Mouse (Mus musculus): ENCODE data around the gene Sp1. TPM values are rescaled to one million over a fixed set of nuclear protein-coding genes. Genes with fewer than 3 reads are reported as not detected.
A peak's percentile ranks its signal among the peaks of the same experiment; 100 is the strongest.

The Sp1 gene
- total RNA-seq, 2 experiments from 2014 or later, result 23.1 to 26.4 TPM

DNA sequence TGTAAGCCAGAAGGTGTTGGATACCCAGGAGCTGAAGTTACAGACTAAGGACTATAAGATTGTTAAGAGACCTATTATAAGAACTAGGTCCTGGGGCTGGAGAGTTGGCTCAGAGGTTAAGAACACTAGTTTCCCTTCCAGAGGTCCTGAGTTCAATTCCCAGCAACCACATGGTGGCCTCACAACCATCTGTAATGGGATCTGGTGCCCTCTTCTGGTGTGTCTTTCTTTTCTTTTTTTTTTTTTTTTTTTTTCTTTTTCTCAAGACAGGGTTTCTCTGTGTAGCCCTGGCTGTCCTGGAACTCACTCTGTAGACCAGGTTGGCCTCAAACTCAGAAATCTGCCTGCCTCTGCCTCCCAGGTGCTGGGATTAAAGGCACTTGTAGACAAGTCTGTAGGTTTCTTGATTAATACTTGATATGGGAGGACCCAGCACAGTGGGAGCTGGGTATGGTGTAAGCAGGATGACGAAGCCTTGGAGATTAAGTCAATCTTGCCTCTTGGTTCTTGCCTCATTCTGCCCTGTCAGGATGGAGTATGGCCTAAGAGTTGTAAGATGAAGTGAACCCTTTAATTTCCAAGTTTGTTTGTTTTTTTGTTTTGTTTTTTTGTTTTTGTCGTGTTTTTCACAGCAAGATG lies 17.8 kb downstream of the Sp1 start:
- no peak for DNase-seq (ENCODE audit: extremely low spot score in 1 of 2, low spot score in 2 of 2)
- intact Hi-C loops (cut with DNase I), result no loop called here

DNA sequence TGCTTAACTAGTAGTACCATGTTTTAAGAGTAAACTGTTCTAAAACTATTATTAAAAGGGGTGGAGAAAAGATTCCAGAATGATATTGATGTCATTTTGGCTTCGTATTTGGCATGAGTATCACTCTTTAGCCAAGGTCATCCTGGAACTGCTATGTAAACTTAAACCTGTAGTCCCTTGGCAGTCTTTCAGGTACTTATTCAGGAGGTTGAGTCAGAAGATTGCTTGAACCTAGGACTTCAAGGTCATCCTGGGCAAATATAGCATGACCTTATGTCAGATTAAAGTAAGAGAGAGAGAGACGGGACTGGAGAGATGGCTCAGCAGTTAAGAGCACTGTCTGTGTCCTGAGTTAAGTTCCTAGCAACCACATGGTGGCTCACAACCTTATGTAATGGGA lies 18.7 kb downstream of the Sp1 start:
- intact Hi-C loops (cut with DNase I), result no loop called here
- no peak for DNase-seq (ENCODE audit: extremely low spot score in 1 of 2, low spot score in 2 of 2)

DNA sequence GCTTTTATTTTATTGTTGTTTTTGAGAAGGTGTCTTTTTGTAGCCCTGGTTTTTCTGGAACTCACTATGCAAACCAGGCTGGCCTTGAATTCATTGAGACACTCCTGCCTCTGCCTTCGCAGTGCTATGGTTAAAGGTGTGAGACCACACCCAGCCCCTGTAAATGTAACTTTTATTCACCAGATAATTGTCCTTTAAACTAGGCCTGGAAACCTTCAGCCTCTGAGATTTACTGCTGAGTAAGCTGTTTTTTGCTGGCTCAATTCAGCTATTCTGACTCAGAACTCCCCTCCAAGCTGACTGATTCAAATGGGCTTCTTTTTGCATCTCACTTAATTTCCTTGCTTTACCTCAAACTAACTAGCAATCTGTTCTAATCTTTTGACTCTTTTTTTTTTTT lies 21.0 kb downstream of the Sp1 start:
- intact Hi-C loops (cut with DNase I), result no loop called here
- DNase-seq (ENCODE audit: extremely low spot score in 1 of 2, low spot score in 2 of 2), result no peak

- intact Hi-C loops (cut with DNase I), result no loop called here
- no peak for DNase-seq (ENCODE audit: extremely low spot score in 1 of 2, low spot score in 2 of 2)
Observed at GRCm38 (mm10) chr15:102432046-102432445, 26.1 kb downstream of the Sp1 start.

GRCm38 (mm10) chr15:102433173-102433572 lies 27.2 kb downstream of the Sp1 start:
- no peak for DNase-seq (ENCODE audit: extremely low spot score in 1 of 2, low spot score in 2 of 2)

GRCm38 (mm10) chr15:102442490-102442889 lies 36.5 kb downstream of the Sp1 start:
- intact Hi-C loops (cut with DNase I), result loop anchor here (5.0 kb wide), 1 partner anchor 60 kb away; no protein-coding TSS in a partner anchor
- peak; percentile 67 to 77 for DNase-seq (ENCODE audit: extremely low spot score in 1 of 2, low spot score in 2 of 2)

More at GRCm38 (mm10) chr15:102433173-102433572, 27.2 kb downstream of the Sp1 start:
- intact Hi-C loops (cut with DNase I), result no loop called here

DNA sequence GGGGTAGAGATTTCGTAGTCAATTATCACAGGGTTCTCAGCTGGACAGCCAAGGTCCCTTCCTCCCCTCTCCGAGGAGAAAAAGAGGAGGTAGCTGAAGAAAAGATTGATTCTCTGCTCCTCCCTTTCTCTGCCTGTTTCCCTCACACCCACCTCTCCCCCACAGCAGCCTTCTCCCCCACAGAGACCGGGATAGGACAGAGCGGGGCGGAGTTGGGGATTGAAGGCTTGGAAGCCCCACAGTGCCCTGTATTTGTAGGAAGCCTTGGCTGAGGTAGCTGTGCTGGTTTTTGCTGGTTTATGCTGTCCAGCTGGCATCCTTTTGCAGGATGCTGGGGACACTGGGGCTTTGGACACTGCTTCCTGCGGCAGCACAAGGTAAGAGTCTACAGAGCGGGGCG lies 39.2 kb downstream of the Sp1 start, which contains the start of gene Amhr2:
Gene Amhr2 (plus strand): TSS at position 222 of the 400 bp plus-strand sequence.
- intact Hi-C loops (cut with DNase I), result no loop called here
- no peak for DNase-seq (ENCODE audit: extremely low spot score in 1 of 2, low spot score in 2 of 2)

- DNase-seq (ENCODE audit: extremely low spot score in 1 of 2, low spot score in 2 of 2), result no peak
- intact Hi-C loops (cut with DNase I), result no loop called here
Observed at GRCm38 (mm10) chr15:102446448-102446847, 40.5 kb downstream of the Sp1 start.

DNA sequence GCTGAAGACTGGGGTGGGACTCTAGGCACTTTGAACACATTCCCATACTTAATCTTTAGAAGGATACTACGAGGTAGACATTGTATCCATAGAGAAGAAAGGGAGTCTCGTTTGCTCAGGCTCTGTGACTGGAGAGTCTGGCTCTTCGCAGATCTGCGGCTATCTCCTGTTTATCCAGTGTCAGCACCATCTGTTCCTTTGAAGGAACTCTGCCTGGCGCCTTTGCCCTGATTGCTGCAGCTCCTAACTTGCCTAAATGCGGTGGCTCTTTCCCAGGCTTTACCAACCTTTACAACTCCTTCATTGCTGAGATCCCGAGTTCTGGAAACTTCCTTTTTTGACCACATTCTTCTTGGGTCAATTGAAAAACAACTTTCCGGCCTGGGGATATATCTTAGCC lies 43.4 kb downstream of the Sp1 start:
- intact Hi-C loops (cut with DNase I), result no loop called here
- no peak for DNase-seq (ENCODE audit: extremely low spot score in 1 of 2, low spot score in 2 of 2)

DNA sequence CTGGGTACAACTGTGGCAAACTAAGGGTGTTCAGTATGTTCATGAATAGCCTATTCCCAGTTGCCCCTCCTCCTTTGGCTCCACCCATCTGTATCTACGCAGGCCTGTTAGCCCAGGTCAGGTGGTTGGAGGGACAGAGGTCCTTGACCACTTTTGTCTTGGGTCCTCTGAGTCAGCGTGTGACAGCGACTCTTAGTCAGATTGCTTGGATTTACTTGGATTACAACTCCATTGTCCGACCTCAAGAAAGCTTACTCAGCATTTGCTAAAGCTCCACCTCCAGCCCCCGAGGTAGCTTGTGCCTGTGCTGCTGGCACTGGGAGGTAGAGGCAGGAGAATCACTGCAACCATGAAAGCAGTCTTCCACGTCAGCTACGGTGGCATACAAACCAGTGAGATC lies 45.0 kb downstream of the Sp1 start:
- no peak for DNase-seq (ENCODE audit: extremely low spot score in 1 of 2, low spot score in 2 of 2)
- intact Hi-C loops (cut with DNase I), result no loop called here

- intact Hi-C loops (cut with DNase I), result no loop called here
- no peak for DNase-seq (ENCODE audit: extremely low spot score in 1 of 2, low spot score in 2 of 2)
Observed at GRCm38 (mm10) chr15:102451666-102452430, 45.9 kb downstream of the Sp1 start.

DNA sequence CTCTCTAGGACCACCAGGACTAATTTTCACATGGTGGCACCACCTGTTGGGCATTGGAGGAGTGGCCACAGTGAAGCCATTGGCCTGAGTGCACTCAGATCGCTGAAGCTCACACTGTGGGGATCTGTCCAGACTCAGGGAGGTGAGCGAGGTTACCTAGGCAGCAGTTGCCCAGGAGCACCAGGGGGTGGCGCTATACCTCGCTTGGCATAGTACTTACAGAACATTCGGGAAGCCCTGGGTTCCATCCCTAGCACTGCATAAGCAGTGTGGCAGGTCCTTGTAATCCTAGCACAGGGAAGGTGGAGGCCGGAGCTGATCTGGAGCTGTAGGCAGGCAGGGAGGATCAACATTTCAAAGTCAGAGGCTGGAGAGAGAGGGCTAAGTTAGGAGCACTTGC lies 50.0 kb downstream of the Sp1 start:
- intact Hi-C loops (cut with DNase I), result no loop called here
- no peak for DNase-seq (ENCODE audit: extremely low spot score in 1 of 2, low spot score in 2 of 2)

DNA sequence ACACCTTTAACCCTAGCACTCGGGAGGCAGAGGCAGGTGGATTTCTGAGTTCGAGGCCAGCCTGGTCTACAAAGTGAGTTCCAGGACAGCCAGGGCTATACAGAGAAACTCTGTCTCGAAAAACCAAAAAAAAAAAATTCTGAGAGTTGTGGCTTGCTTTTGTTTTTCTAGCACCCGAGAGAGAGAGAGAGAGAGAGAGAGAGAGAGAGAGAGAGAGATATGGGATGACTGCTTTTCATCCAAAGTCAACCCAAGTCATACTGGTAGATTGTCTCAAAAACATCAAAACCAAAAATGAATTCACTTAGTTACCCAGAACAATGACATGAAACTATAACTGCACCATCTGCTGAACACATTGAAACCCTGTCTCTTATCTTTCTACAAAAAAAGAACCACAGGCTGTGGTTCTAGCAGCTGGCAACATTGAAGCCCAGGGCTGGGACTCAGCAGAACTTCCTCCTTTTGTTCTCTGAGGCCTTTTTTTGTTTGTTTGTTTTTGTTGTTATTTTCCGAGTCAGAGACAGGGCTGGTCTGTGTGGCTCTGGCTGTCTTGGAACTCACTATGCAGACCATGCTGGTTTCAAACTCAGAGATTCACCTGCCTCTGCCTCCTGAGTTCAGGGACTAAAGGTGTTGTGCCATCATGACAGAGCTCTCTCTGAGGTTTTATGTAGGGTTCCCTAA lies 52.2 kb downstream of the Sp1 start:
- no peak for DNase-seq (ENCODE audit: extremely low spot score in 1 of 2, low spot score in 2 of 2)
- intact Hi-C loops (cut with DNase I), result no loop called here

DNA sequence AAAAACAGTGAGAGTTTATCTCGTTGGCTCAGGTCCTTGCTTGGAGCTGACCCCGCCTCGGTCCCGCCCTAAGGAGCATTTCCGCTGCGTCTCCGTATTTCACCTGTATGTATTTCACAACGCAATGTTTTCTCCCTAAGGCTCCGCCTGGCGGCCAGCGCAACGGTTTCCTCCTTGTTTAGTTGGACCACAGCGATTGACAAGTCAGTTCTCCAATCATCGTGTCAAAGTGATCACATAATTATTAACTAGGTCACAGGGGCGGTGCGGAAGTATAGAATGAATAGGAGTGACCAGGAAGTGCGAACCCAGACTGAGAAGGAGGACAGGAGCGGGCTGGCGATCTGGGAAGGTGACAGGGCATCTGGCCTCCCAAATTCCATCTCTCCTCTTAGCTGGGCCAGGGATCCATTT lies 53.0 kb downstream of the Sp1 start, which contains the start of gene Prr13:
Gene Prr13 (plus strand): TSS at position 125 of the 414 bp plus-strand sequence.
- DNase-seq (ENCODE audit: extremely low spot score in 1 of 2, low spot score in 2 of 2), result peak; percentile 89 to 91
- intact Hi-C loops (cut with DNase I), result no loop called here

GRCm38 (mm10) chr15:102459381-102459780 lies 53.4 kb downstream of the Sp1 start:
- intact Hi-C loops (cut with DNase I), result no loop called here
- DNase-seq (ENCODE audit: extremely low spot score in 1 of 2, low spot score in 2 of 2), result no peak

- intact Hi-C loops (cut with DNase I), result no loop called here
- DNase-seq (ENCODE audit: extremely low spot score in 1 of 2, low spot score in 2 of 2), result no peak
Observed at GRCm38 (mm10) chr15:102459847-102460246, 53.9 kb downstream of the Sp1 start.

- intact Hi-C loops (cut with DNase I), result no loop called here
- DNase-seq (ENCODE audit: extremely low spot score in 1 of 2, low spot score in 2 of 2), result no peak
Observed at GRCm38 (mm10) chr15:102460409-102460808, 54.5 kb downstream of the Sp1 start.

- intact Hi-C loops (cut with DNase I), result no loop called here
- DNase-seq (ENCODE audit: extremely low spot score in 1 of 2, low spot score in 2 of 2), result no peak
Observed at GRCm38 (mm10) chr15:102460971-102461370, 55.0 kb downstream of the Sp1 start.

GRCm38 (mm10) chr15:102461430-102462075 lies 55.6 kb downstream of the Sp1 start:
- DNase-seq (ENCODE audit: extremely low spot score in 1 of 2, low spot score in 2 of 2), result no peak
- intact Hi-C loops (cut with DNase I), result no loop called here

Data from left cerebral cortex, postnatal 10 days (tissue).